Mouse (Mus musculus): ENCODE measurements around the gene Gjc2. TPM values are rescaled to one million over a fixed set of nuclear protein-coding genes. Genes with fewer than 3 reads are reported as not detected.
"Not testable (repeated sequence)": the region's sequence is repeated elsewhere in the genome, so short reads cannot be mapped to it uniquely, and the experiment has no call there.

Gjc2 gene
- polyA plus RNA-seq, 1 experiment from 2014 or later = 0.55 TPM

GRCm38 (mm10) chr11:59224470-59224869 lies 41.5 kb upstream of the Gjc2 start:
- peaks cover 51% of the 10 kb centered on the region for H3K4me1 ChIP-seq (replicated peaks; ENCODE audit: control insufficient read depth, insufficient read depth, low read length)
- no peak overlapping the region for H3K4me3 ChIP-seq (ENCODE audit: low read depth, low read length)
- H3K27ac ChIP-seq (ENCODE audit: low read depth) = no peak overlapping the region
- WGBS = 53% methylated on average over 2 of the region's 2 CpGs
- DNase-seq (ENCODE audit: low spot score) (no peak), ATAC-seq (replicated peaks; ENCODE audit: low FRiP score, low TSS enrichment, low read depth) (no peak)
- H3K4me2 ChIP-seq (ENCODE audit: low read length) = peak overlapping the region; percentile 72
- H3K9ac ChIP-seq (ENCODE audit: low read length) = no peak overlapping the region
- peaks cover 15% of the 10 kb centered on the region for H3K36me3 ChIP-seq (ENCODE audit: control insufficient read depth, insufficient read depth, low read length)
- H3K9me3 ChIP-seq (ENCODE audit: control insufficient read depth, low read length) = no peaks in the 10 kb centered on the region
- H3K27me3 ChIP-seq (replicated peaks; ENCODE audit: control insufficient read depth, insufficient read depth, low read length) = no peaks in the 10 kb centered on the region

- Histone ChIP-seq H3K27me3 (replicated peaks; ENCODE audit: control insufficient read depth, insufficient read depth, low read length) (no peaks in the 10 kb centered on the region), H3K27ac (ENCODE audit: low read depth) (no peak overlapping the region), H3K9ac (ENCODE audit: low read length) (no peak overlapping the region), H3K4me2 (ENCODE audit: low read length) (no peak overlapping the region), H3K4me3 (ENCODE audit: low read depth, low read length) (no peak overlapping the region), H3K4me1 (replicated peaks; ENCODE audit: control insufficient read depth, insufficient read depth, low read length) (peaks cover 51% of the 10 kb centered on the region), H3K9me3 (ENCODE audit: control insufficient read depth, low read length) (no peaks in the 10 kb centered on the region), H3K36me3 (ENCODE audit: control insufficient read depth, insufficient read depth, low read length) (peaks cover 15% of the 10 kb centered on the region)
- no peak for DNase-seq (ENCODE audit: low spot score)
- no peak for ATAC-seq (replicated peaks; ENCODE audit: low FRiP score, low TSS enrichment, low read depth)
- 88% methylated on average over 3 of the region's 3 CpGs for WGBS
These were observed 41.0 kb upstream of the Gjc2 start for GRCm38 (mm10) chr11:59224025-59224424.

- H3K9me3 ChIP-seq (ENCODE audit: control insufficient read depth, low read length) = no peaks in the 10 kb centered on the region
- H3K27me3 ChIP-seq (replicated peaks; ENCODE audit: control insufficient read depth, insufficient read depth, low read length) = no peaks in the 10 kb centered on the region
- no peak overlapping the region for H3K27ac ChIP-seq (ENCODE audit: low read depth)
- no peak overlapping the region for H3K9ac ChIP-seq (ENCODE audit: low read length)
- DNase-seq (ENCODE audit: low spot score) = no peak
- WGBS = 88% methylated on average over 4 of the region's 4 CpGs
- H3K4me3 ChIP-seq (ENCODE audit: low read depth, low read length) = no peak overlapping the region
- ATAC-seq (replicated peaks; ENCODE audit: low FRiP score, low TSS enrichment, low read depth) = no peak
- no peak overlapping the region for H3K4me2 ChIP-seq (ENCODE audit: low read length)
- peaks cover 52% of the 10 kb centered on the region for H3K4me1 ChIP-seq (replicated peaks; ENCODE audit: control insufficient read depth, insufficient read depth, low read length)
- H3K36me3 ChIP-seq (ENCODE audit: control insufficient read depth, insufficient read depth, low read length) = peaks cover 20% of the 10 kb centered on the region
These were observed 39.3 kb upstream of the Gjc2 start for GRCm38 (mm10) chr11:59222306-59222705.

- DNase-seq (ENCODE audit: low spot score) (no peak), ATAC-seq (replicated peaks; ENCODE audit: low FRiP score, low TSS enrichment, low read depth) (no peak)
- H3K27ac ChIP-seq (ENCODE audit: low read depth) = no peak overlapping the region
- H3K9me3 ChIP-seq (ENCODE audit: control insufficient read depth, low read length) = no peaks in the 10 kb centered on the region
- H3K4me3 ChIP-seq (ENCODE audit: low read depth, low read length) = no peak overlapping the region
- H3K4me1 ChIP-seq (replicated peaks; ENCODE audit: control insufficient read depth, insufficient read depth, low read length) = peaks cover 50% of the 10 kb centered on the region
- no peak overlapping the region for H3K4me2 ChIP-seq (ENCODE audit: low read length)
- H3K9ac ChIP-seq (ENCODE audit: low read length) = no peak overlapping the region
- H3K36me3 ChIP-seq (ENCODE audit: control insufficient read depth, insufficient read depth, low read length) = peaks cover 20% of the 10 kb centered on the region
- H3K27me3 ChIP-seq (replicated peaks; ENCODE audit: control insufficient read depth, insufficient read depth, low read length) = no peaks in the 10 kb centered on the region
These were observed 38.6 kb upstream of the Gjc2 start for GRCm38 (mm10) chr11:59221604-59222003.

- no peak for ATAC-seq (replicated peaks; ENCODE audit: low FRiP score, low TSS enrichment, low read depth)
- Histone ChIP-seq H3K4me2 (ENCODE audit: low read length) (no peak overlapping the region), H3K4me3 (ENCODE audit: low read depth, low read length) (no peak overlapping the region), H3K27ac (ENCODE audit: low read depth) (no peak overlapping the region; the same call in 1 of the 2 replicates), H3K9me3 (ENCODE audit: control insufficient read depth, low read length) (no peaks in the 10 kb centered on the region), H3K9ac (ENCODE audit: low read length) (no peak overlapping the region), H3K36me3 (ENCODE audit: control insufficient read depth, insufficient read depth, low read length) (peaks cover 31% of the 10 kb centered on the region), H3K27me3 (replicated peaks; ENCODE audit: control insufficient read depth, insufficient read depth, low read length) (no peaks in the 10 kb centered on the region), H3K4me1 (replicated peaks; ENCODE audit: control insufficient read depth, insufficient read depth, low read length) (peaks cover 28% of the 10 kb centered on the region)
- DNase-seq (ENCODE audit: low spot score) = peak; percentile 64
These were observed 36.1 kb upstream of the Gjc2 start for GRCm38 (mm10) chr11:59219064-59219463.

- no peak overlapping the region for H3K4me2 ChIP-seq (ENCODE audit: low read length)
- 68% methylated on average over 4 of the region's 4 CpGs for WGBS
- no peaks in the 10 kb centered on the region for H3K27me3 ChIP-seq (replicated peaks; ENCODE audit: control insufficient read depth, insufficient read depth, low read length)
- peaks cover 28% of the 10 kb centered on the region for H3K36me3 ChIP-seq (ENCODE audit: control insufficient read depth, insufficient read depth, low read length)
- no peak overlapping the region; the same call in 1 of the 2 replicates for H3K27ac ChIP-seq (ENCODE audit: low read depth)
- H3K4me1 ChIP-seq (replicated peaks; ENCODE audit: control insufficient read depth, insufficient read depth, low read length) = peaks cover 23% of the 10 kb centered on the region
- peak; percentile 59 for DNase-seq (ENCODE audit: low spot score)
- no peak overlapping the region for H3K4me3 ChIP-seq (ENCODE audit: low read depth, low read length)
- H3K9ac ChIP-seq (ENCODE audit: low read length) = no peak overlapping the region
- peak; percentile 61; the same call in 1 of the 2 replicates for ATAC-seq (replicated peaks; ENCODE audit: low FRiP score, low TSS enrichment, low read depth)
- H3K9me3 ChIP-seq (ENCODE audit: control insufficient read depth, low read length) = no peaks in the 10 kb centered on the region
These were observed 35.5 kb upstream of the Gjc2 start for GRCm38 (mm10) chr11:59218389-59218998.

- Histone ChIP-seq H3K4me2 (ENCODE audit: low read length) (no peak overlapping the region), H3K27me3 (replicated peaks; ENCODE audit: control insufficient read depth, insufficient read depth, low read length) (no peaks in the 10 kb centered on the region), H3K36me3 (ENCODE audit: control insufficient read depth, insufficient read depth, low read length) (peaks cover 36% of the 10 kb centered on the region), H3K9me3 (ENCODE audit: control insufficient read depth, low read length) (no peaks in the 10 kb centered on the region), H3K9ac (ENCODE audit: low read length) (no peak overlapping the region), H3K27ac (ENCODE audit: low read depth) (no peak overlapping the region), H3K4me3 (ENCODE audit: low read depth, low read length) (no peak overlapping the region), H3K4me1 (replicated peaks; ENCODE audit: control insufficient read depth, insufficient read depth, low read length) (peaks cover 12% of the 10 kb centered on the region)
- ATAC-seq (replicated peaks; ENCODE audit: low FRiP score, low TSS enrichment, low read depth) (no peak), DNase-seq (ENCODE audit: low spot score) (no peak)
- 78% methylated on average over 3 of the region's 3 CpGs for WGBS
These were observed 33.9 kb upstream of the Gjc2 start for GRCm38 (mm10) chr11:59216955-59217354.

- DNase-seq (ENCODE audit: low spot score) (no peak), ATAC-seq (replicated peaks; ENCODE audit: low FRiP score, low TSS enrichment, low read depth) (no peak)
- Histone ChIP-seq H3K4me1 (replicated peaks; ENCODE audit: control insufficient read depth, insufficient read depth, low read length) (peaks cover 10% of the 10 kb centered on the region; the same call in 1 of the 2 replicates), H3K9me3 (ENCODE audit: control insufficient read depth, low read length) (no peaks in the 10 kb centered on the region), H3K27me3 (replicated peaks; ENCODE audit: control insufficient read depth, insufficient read depth, low read length) (no peaks in the 10 kb centered on the region), H3K4me2 (ENCODE audit: low read length) (no peak overlapping the region), H3K27ac (ENCODE audit: low read depth) (no peak overlapping the region), H3K9ac (ENCODE audit: low read length) (no peak overlapping the region), H3K36me3 (ENCODE audit: control insufficient read depth, insufficient read depth, low read length) (peaks cover 50% of the 10 kb centered on the region), H3K4me3 (ENCODE audit: low read depth, low read length) (no peak overlapping the region)
- WGBS = 89% methylated on average over 12 of the region's 12 CpGs
These were observed 30.0 kb upstream of the Gjc2 start for GRCm38 (mm10) chr11:59212892-59213494.

GRCm38 (mm10) chr11:59212320-59212719 lies 29.3 kb upstream of the Gjc2 start:
- H3K4me2 ChIP-seq (ENCODE audit: low read length); H3K9ac ChIP-seq (ENCODE audit: low read length); ATAC-seq (replicated peaks; ENCODE audit: low FRiP score, low TSS enrichment, low read depth); H3K4me3 ChIP-seq (ENCODE audit: low read depth, low read length); H3K9me3 ChIP-seq (ENCODE audit: control insufficient read depth, low read length); H3K27ac ChIP-seq (ENCODE audit: low read depth); H3K27me3 ChIP-seq (replicated peaks; ENCODE audit: control insufficient read depth, insufficient read depth, low read length); DNase-seq (ENCODE audit: low spot score): not testable (repeated sequence)
- Histone ChIP-seq H3K4me1 (replicated peaks; ENCODE audit: control insufficient read depth, insufficient read depth, low read length) (peaks cover 10% of the 10 kb centered on the region; the same call in 1 of the 2 replicates), H3K36me3 (ENCODE audit: control insufficient read depth, insufficient read depth, low read length) (peaks cover 45% of the 10 kb centered on the region)
- WGBS = 80% methylated on average over 12 of the region's 12 CpGs

Data from intestine, embryonic 14.5 days (tissue).